Mouse (Mus musculus): Measurements from ENCODE around the gene Pibf1.

Pibf1 gene

DNA sequence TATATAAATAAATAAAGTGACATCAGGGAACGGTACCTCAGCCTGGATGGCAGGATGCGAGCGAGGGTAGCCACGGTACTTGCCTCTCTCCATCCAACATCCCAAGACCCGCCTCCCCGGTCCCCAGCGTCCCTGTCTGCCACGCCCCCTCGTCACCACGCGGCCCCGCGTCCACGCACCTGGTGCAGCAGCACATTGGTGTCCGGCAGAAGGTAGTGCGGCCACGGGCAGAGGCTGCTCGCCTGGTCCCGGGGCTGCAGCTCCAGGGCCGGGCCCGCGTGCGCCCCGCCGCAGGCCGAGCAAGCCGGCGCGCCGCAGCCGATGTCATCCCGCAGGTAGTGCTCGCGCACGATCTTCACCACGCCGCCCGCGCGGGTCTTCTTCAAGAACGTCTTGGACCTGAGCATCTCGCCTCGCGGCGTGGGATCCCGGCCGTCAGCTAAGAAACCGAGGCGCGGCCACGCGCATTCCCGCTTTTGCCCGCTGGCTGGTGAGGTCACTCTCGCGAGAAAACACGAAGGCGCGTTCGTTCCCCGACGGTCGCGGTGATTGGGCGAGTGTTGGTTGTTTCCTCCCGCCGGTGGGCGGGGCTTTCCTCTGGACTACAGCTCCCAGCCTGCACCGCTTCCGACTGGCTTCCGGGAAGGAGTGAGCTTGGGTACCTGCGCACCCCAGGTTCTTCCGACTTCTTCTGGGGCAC is at the start of gene Pibf1, which contains the start of gene Dis3:
TSS of gene Pibf1 (plus strand) at position 158 of the 700 bp plus-strand sequence.
TSS of gene Dis3 (minus strand) at position 504 of the 700 bp plus-strand sequence.
- in situ Hi-C loops (cut with MboI; ENCODE audit: low sequenced_read_pairs), result no loop called here

DNA sequence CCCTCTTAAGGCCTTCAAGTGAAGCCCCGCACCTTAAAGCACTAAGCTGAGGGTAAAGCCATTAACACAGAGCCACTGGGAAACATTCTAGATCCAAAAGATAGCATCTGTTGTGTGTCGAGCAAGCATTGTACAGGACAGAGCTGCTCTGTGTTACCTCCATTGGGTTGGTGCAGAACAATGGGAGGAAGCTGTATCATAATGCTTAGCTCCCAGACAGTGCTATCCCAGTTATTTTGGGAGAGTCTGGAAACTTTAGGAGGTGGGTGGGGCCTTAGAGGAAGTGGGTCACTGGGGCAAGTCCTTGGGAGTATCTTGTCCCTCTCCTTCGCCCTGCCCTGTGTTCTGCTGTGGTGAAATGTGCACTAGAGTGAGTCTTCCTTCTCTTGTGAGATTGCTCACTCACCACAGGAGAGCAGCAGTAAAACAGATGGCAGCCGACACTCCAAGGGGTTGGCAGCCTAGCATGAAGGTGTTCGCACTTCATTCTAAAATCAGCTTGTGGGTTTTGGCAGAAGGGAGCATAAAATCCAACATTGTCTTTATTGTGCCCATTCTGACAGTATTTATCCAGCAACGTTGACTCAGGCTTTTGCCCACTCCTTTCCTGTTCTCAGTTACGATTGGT is 40.2 kb upstream of the Pibf1 start:
- in situ Hi-C loops (cut with MboI; ENCODE audit: low sequenced_read_pairs), result no loop called here

DNA sequence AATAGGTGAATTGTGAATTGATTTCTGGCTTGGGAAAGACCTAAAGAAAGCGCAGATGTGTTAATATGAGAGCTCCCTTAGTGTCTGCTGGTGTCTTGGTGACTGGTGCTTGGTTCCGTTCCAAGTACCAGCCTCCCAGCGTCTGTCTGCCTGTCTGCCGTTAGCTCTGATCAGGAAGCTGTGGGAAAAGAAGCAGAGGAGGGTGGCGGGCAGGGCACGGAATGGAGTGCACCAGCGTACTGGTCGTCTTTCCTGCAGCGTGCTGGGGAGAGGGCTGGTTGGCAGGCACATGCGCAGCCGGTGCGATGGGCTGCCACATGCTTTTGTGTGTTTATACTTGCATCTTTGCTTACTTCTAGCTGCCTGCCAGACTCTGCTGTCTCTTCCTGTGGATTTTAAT is 38.6 kb upstream of the Pibf1 start:
- in situ Hi-C loops (cut with MboI; ENCODE audit: low sequenced_read_pairs), result no loop called here

DNA sequence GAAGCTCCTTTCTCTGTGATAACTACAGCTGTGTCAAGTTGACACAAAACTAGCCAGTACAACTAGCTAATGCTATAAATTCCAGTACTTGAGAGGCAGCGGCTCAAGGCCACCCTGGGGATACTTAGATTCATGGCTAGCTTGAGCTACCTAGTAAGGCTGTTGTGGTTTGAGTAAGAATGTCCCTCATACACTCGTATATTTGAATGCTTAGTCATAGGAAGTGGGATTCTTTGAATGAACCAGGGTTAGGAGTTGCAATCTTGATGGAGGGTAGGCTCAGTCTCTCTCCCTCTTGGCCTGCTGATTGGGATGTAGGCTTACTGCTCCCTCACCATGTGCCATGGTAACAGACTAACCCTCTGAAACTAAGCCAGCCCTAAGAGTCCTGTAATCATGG is 36.1 kb upstream of the Pibf1 start:
- in situ Hi-C loops (cut with MboI; ENCODE audit: low sequenced_read_pairs), result no loop called here

DNA sequence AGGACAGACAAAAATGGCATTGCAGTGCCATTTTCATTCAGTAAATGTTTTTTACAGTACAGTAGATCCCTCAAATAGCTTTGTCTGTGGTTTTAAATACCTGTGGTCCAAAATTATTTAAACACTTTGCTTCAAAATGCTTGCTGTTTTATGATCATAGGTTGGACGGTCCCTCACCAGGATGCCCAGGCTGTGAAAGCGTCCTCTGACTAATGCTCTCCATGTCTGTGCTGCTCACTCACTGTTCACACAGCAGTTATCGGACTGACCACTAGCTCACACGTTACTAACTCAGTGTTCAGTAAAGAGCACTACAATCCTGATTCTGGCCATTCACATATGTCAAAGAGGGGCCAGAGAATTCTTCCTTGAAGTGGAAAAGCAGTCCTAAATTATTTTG is 28.1 kb upstream of the Pibf1 start:
- in situ Hi-C loops (cut with MboI; ENCODE audit: low sequenced_read_pairs), result no loop called here

DNA sequence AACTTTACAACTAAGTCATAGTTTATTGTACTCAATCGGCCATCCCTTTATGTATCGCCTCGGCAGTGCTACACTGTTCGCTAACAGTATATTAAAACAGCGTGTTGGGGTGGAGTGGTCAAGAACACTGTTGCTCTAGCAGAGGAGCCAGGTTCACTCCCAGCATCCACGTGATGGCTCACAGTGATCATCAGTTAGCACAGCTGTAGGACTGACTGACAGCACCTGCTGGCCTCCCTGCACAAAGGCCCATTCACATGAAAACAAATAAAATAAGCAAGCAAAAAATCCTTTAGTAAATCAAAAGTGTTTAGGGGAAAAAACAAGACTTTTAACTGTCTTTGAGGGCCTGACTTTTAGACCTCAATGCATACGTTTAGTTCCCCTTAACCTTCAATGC is 10.3 kb upstream of the Pibf1 start:
- in situ Hi-C loops (cut with MboI; ENCODE audit: low sequenced_read_pairs), result no loop called here

DNA sequence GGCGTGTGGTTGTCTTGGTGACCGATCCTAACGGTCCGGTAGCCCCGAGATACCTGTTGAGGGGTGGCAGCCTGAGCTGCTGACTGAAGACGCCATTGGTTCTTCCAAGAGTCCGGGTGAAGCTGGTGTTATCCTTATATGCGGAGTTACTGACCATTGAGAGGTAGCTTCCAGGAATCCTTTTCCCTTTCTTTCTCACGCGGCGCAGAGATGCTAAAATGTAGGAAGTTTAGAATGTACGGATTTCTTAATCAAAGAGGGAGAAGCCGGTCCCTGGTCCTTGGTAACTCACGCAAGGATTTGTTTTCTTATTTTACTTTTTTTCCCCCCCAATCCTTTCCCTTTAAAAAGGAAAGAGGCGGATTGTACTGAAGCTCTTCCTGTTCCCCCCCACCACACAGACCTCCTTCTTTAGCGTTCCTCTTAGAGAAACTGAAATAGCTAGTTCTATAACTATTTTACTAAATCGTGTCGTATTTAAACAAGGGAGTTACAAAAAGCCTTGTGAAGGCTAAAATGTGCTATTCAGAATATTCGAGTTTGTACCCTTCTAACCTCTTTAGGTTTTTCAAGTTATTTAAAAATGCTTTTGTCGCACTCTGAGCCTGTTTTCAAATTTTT is 853 bp downstream of the Pibf1 start:
- in situ Hi-C loops (cut with MboI; ENCODE audit: low sequenced_read_pairs), result no loop called here

DNA sequence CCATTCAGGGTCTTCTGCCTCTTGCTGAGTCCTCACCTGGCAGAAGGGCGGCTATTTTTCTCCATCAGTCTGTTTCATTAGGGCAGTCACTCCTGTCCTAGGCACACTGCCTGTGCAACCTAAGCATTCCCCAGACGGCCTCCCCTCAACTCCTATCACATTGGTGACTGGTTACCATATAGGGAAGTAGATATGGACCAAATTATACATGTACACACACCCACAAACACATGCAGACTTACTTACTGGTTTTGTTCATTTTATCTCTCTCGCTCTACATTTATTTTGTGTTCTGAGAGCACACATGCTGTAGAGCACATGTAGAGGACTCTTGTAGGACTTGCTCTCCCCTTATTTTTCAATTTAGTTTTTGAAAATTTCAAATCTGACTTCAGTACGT is 3.8 kb downstream of the Pibf1 start:
- in situ Hi-C loops (cut with MboI; ENCODE audit: low sequenced_read_pairs), result no loop called here

DNA sequence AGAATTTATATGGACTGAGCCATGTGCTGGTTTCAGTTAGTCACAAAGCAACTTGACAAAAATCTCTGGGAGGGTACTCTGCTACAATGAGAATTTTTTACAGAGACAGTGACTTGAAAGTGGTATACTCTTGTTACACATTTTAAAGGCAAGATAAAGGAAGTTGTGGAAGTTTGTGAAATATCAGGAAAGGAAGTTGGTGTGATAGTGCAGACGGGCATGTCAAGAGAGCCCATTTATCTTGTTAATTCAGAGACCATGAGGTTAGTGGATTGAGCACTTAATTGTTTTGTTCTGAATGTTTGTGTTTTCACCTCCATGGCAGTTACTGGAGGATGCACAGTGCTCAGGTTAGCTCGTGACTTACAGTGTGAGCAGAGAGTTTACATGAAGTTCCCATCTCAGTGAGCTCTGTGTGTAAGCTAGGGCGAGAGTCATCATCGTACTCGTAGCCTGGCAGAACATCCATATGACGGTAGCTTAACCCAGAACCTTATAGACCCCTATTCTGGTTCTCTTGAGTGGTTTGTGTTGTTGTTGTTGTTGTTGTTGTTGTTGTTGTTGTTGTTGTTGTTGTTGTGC is 5.4 kb downstream of the Pibf1 start:
- in situ Hi-C loops (cut with MboI; ENCODE audit: low sequenced_read_pairs), result no loop called here

DNA sequence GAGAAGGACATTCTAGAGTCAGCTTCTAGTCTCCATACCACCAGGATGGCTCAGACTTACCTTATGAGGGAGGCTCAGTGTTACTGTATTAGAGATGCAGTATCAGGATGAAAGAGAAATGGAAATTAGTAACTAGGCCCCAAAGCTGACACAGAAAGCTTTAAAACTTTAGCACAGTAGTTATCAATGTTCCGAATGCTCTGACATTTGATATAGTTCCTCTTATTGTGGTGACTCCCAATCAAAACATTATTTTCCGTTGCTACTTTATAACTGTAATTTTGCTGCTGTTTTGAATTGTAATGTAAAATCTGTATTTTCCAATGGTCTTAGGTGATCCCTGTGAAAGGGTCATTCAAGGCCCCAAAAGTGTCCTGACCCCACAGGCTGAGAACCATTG is 7.4 kb downstream of the Pibf1 start:
- in situ Hi-C loops (cut with MboI; ENCODE audit: low sequenced_read_pairs), result no loop called here

DNA sequence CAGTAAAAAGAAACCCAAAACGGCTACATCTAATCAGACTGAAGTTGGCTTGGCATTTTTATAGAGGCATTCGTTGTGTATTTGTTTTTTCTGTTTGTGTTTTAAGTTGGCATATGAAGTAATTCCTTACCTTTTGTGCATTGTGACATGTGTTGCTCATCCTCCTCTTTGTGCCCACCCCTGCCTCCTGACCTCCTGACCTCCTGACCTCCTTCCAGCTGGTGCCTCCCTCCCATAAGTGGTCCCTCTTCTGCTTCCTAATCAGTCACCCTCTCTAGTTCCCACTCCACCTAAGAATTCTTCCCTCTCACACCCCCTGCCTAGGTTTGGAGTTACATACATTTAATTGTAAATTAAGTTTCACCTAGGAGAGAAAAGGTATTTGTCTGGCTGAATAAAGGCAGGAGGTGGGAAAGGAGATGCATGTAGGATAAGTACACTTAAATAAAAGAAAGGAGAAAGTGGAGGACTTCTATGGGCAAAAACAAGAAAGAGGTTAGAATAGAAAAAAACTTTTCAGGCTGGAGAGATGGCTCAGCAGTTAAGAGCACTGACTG is 8.5 kb downstream of the Pibf1 start:
- in situ Hi-C loops (cut with MboI; ENCODE audit: low sequenced_read_pairs), result no loop called here

DNA sequence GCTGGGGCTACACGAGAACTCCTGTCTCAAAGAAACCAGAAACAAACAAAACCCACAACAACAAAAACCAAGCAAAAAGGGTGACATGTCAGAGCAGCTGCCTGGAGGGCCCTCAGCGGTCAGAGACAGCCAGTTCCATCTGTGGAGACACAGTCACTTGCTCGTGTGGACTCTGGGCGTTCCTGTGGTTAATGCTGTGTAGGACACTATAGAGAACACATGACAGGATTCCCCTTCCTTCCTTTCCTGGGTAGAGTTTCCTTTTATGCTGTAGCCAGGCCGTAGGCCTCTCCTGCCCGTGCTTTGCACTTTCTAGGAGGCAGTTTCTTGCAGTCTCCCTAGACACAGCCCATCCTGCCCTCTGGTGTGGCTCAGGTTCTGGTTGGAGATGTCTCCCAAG is 9.5 kb downstream of the Pibf1 start:
- in situ Hi-C loops (cut with MboI; ENCODE audit: low sequenced_read_pairs), result no loop called here

DNA sequence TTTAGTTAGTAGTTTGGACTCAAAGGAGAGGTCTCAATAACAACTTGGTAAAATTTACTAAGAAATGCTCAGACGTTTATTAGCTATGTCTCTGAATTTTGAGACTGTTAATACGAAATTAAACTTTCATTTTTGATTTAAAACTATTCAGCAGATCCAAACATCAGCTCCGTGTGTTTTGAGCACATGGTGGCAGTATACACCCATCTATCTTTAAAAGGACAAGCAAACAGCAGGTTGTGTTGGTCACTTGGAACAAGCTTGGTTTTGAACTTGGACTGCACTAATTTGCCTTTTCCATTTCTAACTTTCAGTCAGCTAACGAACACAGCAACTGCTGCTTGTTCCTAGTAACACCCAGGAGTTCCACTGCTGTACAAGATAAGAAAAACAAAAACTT is 18.4 kb downstream of the Pibf1 start:
- in situ Hi-C loops (cut with MboI; ENCODE audit: low sequenced_read_pairs), result no loop called here

DNA sequence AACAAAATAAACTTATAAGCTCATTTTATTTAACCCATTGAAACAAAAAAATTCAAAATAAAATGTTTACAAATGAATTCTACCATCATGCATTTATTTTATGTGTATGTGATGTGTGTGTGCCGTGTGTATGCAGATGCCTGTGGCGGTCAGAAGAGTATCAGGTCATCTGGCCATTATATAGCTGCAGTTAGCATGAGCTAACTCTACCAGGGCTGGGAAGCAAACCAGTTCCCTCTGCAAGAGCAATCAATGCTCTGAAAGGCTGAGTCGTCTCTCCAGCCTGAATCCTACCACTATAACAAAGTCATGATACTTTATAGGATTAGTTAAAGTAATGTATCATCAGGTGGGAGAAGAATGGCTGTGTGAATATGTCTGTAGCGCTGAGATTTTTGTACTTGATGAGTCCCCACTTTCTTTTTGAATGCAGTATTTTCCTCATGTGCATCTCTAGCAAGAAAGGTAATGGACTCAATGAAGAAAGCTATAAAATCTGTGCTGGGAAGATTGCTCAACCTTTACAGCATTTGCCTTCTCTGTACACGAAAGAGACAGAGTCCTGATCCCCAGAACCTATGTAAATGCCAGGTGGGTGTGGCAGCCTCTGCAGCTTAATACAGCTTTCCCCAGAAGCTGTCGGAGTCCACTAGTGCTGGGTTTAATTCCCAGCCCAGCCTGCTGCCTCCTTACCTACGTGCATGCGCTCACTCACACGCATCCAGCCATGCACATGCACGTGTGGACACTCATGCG is 22.5 kb downstream of the Pibf1 start:
- in situ Hi-C loops (cut with MboI; ENCODE audit: low sequenced_read_pairs), result no loop called here

DNA sequence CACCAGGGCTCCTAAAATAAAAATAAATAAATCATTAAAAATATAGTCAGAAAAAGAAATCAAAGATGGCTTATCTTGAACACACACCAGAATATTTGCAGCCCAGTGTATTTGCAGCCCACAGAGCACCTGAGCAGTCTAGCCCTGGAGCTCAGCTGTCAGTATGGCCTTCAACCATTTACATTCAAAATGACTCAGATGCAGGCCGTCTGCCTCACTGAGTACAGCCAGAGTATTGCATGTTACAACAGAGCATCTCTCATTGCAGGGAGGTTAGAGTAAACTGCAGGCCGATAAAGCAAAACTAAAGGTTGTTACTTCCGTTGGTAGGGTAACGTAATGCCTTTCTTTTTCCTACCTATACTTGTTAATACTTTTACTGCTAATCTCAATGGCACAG is 24.9 kb downstream of the Pibf1 start:
- in situ Hi-C loops (cut with MboI; ENCODE audit: low sequenced_read_pairs), result no loop called here

DNA sequence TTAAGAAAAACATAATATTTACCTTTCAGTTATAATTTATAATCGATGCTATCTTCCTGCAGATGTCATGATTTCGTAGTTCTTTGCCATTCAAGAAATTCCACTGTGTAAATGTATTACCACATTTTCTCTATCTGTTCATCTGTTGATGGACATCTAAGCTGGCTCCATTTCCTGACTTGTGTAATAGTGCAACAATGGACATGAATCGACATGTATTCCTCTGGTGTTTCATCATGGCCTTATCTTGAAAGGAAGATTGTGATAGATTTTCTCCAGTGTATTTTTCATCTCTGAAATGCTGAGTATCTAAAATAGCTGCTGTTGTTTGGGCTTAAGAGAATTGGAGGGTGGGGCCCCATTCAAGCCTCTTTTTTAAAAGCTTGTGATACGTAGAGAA is 27.5 kb downstream of the Pibf1 start:
- in situ Hi-C loops (cut with MboI; ENCODE audit: low sequenced_read_pairs), result loop anchor here (25.0 kb wide), 1 partner anchor 486 kb away; no protein-coding TSS in a partner anchor

DNA sequence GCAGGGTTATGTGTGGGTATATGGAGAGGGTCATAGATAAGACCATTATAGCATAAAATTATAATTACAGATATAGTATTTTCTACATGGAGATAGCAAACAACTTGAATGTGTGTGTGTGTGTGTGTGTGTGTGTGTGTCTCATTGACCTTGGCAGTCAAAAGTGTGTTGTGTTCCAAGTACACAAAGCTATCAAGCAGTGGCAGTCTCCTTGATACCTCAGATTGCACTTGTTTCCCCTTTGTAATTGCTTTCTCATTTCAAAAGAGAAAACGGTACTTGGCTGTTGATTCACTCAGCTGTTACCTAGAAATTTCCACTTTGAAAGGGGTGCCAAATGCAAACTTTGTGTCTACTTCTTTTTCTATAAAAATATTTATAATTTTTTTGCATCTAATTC is 28.3 kb downstream of the Pibf1 start:
- in situ Hi-C loops (cut with MboI; ENCODE audit: low sequenced_read_pairs), result loop anchor here (25.0 kb wide), 1 partner anchor 485 kb away; no protein-coding TSS in a partner anchor

DNA sequence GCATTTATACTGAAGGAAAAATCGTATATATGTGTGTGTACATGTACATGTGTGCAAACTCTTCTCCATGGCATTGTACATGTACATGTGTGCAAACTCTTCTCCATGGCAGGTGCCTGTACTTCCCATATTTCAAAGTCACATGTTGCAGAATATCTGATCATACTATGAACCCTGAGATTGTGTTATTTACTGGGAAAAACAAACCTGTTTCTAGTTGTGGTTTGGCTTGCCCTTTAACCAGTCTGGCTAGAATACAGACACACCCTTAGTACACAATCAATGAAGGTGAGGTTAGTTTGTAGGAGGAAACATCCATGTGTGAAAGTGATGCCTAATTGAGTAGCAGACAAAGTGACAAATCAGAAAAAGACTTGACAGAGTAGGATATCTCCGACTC is 29.8 kb downstream of the Pibf1 start:
- in situ Hi-C loops (cut with MboI; ENCODE audit: low sequenced_read_pairs), result loop anchor here (25.0 kb wide), 1 partner anchor 483 kb away; no protein-coding TSS in a partner anchor

DNA sequence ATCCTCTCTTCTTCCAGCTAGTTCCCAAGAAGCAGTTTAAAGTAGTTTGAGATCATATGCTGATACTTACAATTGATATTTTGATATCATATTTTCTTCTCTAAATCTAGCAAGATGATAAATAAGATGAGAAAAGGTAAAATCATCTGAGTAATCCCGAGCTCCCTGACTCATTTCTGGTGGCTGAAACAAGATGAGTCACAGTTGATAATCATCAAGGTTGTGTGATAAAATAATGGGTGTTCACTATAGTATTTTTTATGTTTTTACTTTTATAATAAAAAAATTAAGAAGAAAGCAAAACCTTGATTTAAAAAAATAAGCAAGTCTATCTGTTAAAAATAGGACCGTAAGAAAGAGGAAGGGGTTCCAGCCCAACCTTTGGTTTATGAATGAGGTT is 34.8 kb downstream of the Pibf1 start:
- in situ Hi-C loops (cut with MboI; ENCODE audit: low sequenced_read_pairs), result loop anchor here (25.0 kb wide), 1 partner anchor 478 kb away; no protein-coding TSS in a partner anchor

DNA sequence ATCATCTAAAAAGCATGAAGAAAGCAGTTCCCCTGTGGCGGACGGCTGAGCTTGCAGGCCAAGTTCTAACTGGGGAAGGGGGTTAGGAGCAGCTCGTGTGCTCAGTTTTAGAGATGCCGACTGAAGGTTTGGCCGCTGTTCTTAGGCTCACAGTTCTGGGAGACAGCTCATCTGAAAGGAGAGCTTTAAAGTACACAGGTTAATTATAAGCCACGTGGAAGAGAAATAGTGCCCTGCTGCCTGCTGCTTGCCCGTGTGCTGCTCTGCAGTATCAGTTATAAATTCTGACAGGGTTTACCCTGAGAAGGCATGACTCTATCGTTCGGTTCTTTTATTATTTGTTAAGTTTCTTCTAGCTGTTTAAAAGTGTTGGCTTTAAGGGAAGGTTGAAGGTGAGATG is 36.5 kb downstream of the Pibf1 start:
- in situ Hi-C loops (cut with MboI; ENCODE audit: low sequenced_read_pairs), result loop anchor here (25.0 kb wide), 1 partner anchor 477 kb away; no protein-coding TSS in a partner anchor

All from CH12F3 (cell line).